Mouse (Mus musculus) liver, embryonic 14.5 days (tissue): Measurements from ENCODE around the gene Zbtb11.
A peak's percentile ranks its signal among the peaks of the same experiment; 100 is the strongest.

ENCODE experiments used
- CTCF ChIP-seq: IDR thresholded peaks from 2 replicates; pipeline ENCODE4 v1.5.1; 2016; ENCODE audit warnings: antibody characterized with exemption, low read depth, control low read depth
- EP300 ChIP-seq: IDR thresholded peaks from 2 replicates; pipeline ENCODE4 v1.6.1; 2016; ENCODE audit warnings: antibody characterized with exemption, low read depth

DNA sequence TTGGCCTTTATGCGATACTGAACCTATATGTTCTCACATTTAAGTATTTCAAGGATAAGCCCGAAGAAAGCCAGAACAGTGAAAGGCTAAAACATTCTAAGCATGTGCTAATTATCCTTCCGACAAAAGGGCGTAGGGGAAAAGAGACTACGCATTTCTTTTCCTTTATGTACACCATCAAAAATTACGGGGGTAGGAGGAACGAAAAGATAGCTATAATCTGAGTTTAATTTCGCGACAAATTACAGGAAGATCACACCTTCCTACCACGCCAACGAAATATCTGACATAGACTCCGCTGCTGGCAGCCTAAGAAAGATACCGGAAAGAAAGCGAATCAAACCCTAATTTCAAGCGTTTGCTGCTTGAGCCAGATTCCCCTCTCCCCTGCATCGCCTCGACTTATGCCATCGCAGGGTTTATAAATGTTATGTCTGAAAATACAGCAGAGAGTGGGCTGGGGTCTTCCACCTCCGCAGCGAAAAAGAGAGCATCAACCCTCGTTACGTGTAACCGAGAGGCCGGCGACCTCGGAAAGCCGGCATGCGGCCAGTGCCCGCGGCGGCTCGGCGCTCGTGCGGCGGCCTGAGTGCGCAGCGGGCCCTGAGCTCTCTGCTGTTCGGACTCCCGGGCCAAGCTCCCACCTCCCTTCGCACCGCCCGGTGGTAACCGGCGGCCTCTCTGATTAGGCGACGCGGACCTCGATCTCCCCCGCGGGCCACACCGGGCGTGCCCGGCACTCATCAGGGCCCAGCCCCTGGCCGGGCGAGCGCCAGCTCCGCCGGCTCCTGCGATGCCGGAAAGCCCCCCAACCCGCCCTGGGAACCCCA is 55.3 kb downstream of the Zbtb11 start:
- TF ChIP-seq EP300 (peak; percentile 16; the same call in 1 of the 2 replicates), CTCF (no peak)
